24 mouse cellular contexts compared by ENCODE assay signal in genomic region chr2:161467035-161467434, GRCm38 (mm10).
DNase-seq lines count a peak whose midpoint lies in the region; ATAC-seq and TF ChIP-seq lines count a peak whose summit lies in the region.
"Had no signal": no experiment of that assay in that cellular context is flagged by ENCODE, and none has a peak within 500 bp of the region (broad histone marks: within the 10 kb centered on the region; RNA-seq: fewer than 3 reads in every experiment).

No protein-coding gene starts in this region.

- TF ChIP-seq POLR2A in limb, embryonic 14.5 days (IDR thresholded peaks at IDR 0.05; ENCODE audit: borderline replicate concordance, extremely low read depth, insufficient read depth, insufficient read length) = no peak

- no peak overlapping the region for H3K27ac ChIP-seq in kidney, embryonic 14.5 days (ENCODE audit: low read depth, low read length)
- H3K27ac ChIP-seq in embryonic facial prominence, embryonic 11.5 days (replicated peaks; ENCODE audit: low read depth, low read length) = no peak overlapping the region
- no peak overlapping the region for H3K27ac ChIP-seq in limb, embryonic 14.5 days (replicated peaks; ENCODE audit: low read depth, low read length)
- H3K27ac ChIP-seq in midbrain, embryonic 10.5 days (replicated peaks) = no peak overlapping the region
- H3K27ac ChIP-seq in forebrain, embryonic 11.5 days (ENCODE audit: low read depth, low read length) = no peak overlapping the region
- H3K27ac ChIP-seq: forebrain, embryonic 10.5 days; heart, embryonic 10.5 days; midbrain, embryonic 15.5 days; neural tube, embryonic 13.5 days had no signal

- DNase-seq in kidney, adult 18-20 months = no peak
- DNase-seq in embryo, embryonic 10 days (ENCODE audit: low spot score) = peak; percentile 64
- peak; percentile 89 for DNase-seq in embryonic facial prominence, embryonic 11.5 days (ENCODE audit: low spot score)
- DNase-seq in limb, embryonic 14.5 days (ENCODE audit: low spot score) = peak; percentile 30
- DNase-seq in midbrain, embryonic 10.5 days (ENCODE audit: low spot score) = no peak
- no peak for DNase-seq in forebrain, embryonic 11.5 days (ENCODE audit: low spot score)
- DNase-seq: adrenal gland, postnatal 36 days; cerebellum, adult 9-11 months; kidney, adult 8-10 months; kidney, postnatal 4 days; layer of hippocampus, adult 9-11 months; left cerebral cortex, postnatal 4 days; liver, postnatal 0 days; lung, postnatal 14 days had no signal

- H3K4me1 ChIP-seq in kidney, embryonic 14.5 days (ENCODE audit: control insufficient read depth, insufficient read depth, low read length) = no peaks in the 10 kb centered on the region
- no peaks in the 10 kb centered on the region for H3K4me1 ChIP-seq in embryonic facial prominence, embryonic 11.5 days (ENCODE audit: control insufficient read depth, insufficient read depth, low read length)
- no peaks in the 10 kb centered on the region for H3K4me1 ChIP-seq in limb, embryonic 14.5 days (ENCODE audit: control insufficient read depth, insufficient read depth, low read length)
- no peaks in the 10 kb centered on the region for H3K4me1 ChIP-seq in midbrain, embryonic 10.5 days
- no peaks in the 10 kb centered on the region for H3K4me1 ChIP-seq in forebrain, embryonic 11.5 days (replicated peaks; ENCODE audit: control insufficient read depth, insufficient read depth, low read length)
- H3K4me1 ChIP-seq: forebrain, embryonic 10.5 days; heart, embryonic 10.5 days; megakaryocyte, embryonic 14.5 days; midbrain, embryonic 15.5 days; neural tube, embryonic 13.5 days had no signal

- H3K27me3 ChIP-seq in kidney, embryonic 14.5 days (ENCODE audit: control insufficient read depth, insufficient read depth, low read length) = no peaks in the 10 kb centered on the region
- no peaks in the 10 kb centered on the region for H3K27me3 ChIP-seq in embryonic facial prominence, embryonic 11.5 days (ENCODE audit: control insufficient read depth, insufficient read depth, low read length)
- H3K27me3 ChIP-seq in limb, embryonic 14.5 days (ENCODE audit: control insufficient read depth, insufficient read depth, low read length) = no peaks in the 10 kb centered on the region
- no peaks in the 10 kb centered on the region for H3K27me3 ChIP-seq in midbrain, embryonic 10.5 days (ENCODE audit: low read depth, poor library complexity, severe bottlenecking)
- H3K27me3 ChIP-seq in forebrain, embryonic 11.5 days (ENCODE audit: control insufficient read depth, insufficient read depth, low read length) = no peaks in the 10 kb centered on the region
- H3K27me3 ChIP-seq: megakaryocyte, embryonic 14.5 days; midbrain, embryonic 15.5 days; neural tube, embryonic 13.5 days had no signal

- H3K9me3 ChIP-seq in kidney, embryonic 14.5 days (ENCODE audit: control insufficient read depth, low read length) = no peaks in the 10 kb centered on the region
- H3K9me3 ChIP-seq in embryonic facial prominence, embryonic 11.5 days (replicated peaks; ENCODE audit: control insufficient read depth, low read length) = no peaks in the 10 kb centered on the region
- no peaks in the 10 kb centered on the region for H3K9me3 ChIP-seq in limb, embryonic 14.5 days (ENCODE audit: control insufficient read depth, low read length)
- no peaks in the 10 kb centered on the region for H3K9me3 ChIP-seq in midbrain, embryonic 10.5 days (replicated peaks)
- H3K9me3 ChIP-seq in forebrain, embryonic 11.5 days (ENCODE audit: control insufficient read depth, low read length) = no peaks in the 10 kb centered on the region
- H3K9me3 ChIP-seq: forebrain, embryonic 10.5 days; heart, embryonic 10.5 days; midbrain, embryonic 15.5 days; neural tube, embryonic 13.5 days had no signal

- H3K36me3 ChIP-seq in kidney, embryonic 14.5 days (ENCODE audit: control insufficient read depth, insufficient read depth, low read length) = no peaks in the 10 kb centered on the region
- H3K36me3 ChIP-seq in embryonic facial prominence, embryonic 11.5 days (replicated peaks; ENCODE audit: control insufficient read depth, insufficient read depth, low read depth, low read length) = no peaks in the 10 kb centered on the region
- no peaks in the 10 kb centered on the region for H3K36me3 ChIP-seq in limb, embryonic 14.5 days (ENCODE audit: control insufficient read depth, insufficient read depth, low read length)
- no peaks in the 10 kb centered on the region for H3K36me3 ChIP-seq in midbrain, embryonic 10.5 days
- no peaks in the 10 kb centered on the region for H3K36me3 ChIP-seq in forebrain, embryonic 11.5 days (ENCODE audit: control insufficient read depth, insufficient read depth, low read length)
- H3K36me3 ChIP-seq: forebrain, embryonic 10.5 days; heart, embryonic 10.5 days; midbrain, embryonic 15.5 days; neural tube, embryonic 13.5 days had no signal

- no peak overlapping the region for H3K4me2 ChIP-seq in kidney, embryonic 14.5 days (replicated peaks; ENCODE audit: low read depth, low read length)
- H3K4me2 ChIP-seq in embryonic facial prominence, embryonic 11.5 days (ENCODE audit: low read depth, low read length) = no peak overlapping the region
- no peak overlapping the region for H3K4me2 ChIP-seq in limb, embryonic 14.5 days (replicated peaks; ENCODE audit: low read depth, low read length, severe bottlenecking)
- no peak overlapping the region for H3K4me2 ChIP-seq in forebrain, embryonic 11.5 days (ENCODE audit: low read depth, low read length, severe bottlenecking)
- H3K4me2 ChIP-seq: liver, embryonic 11.5 days; midbrain, embryonic 15.5 days; neural tube, embryonic 13.5 days had no signal

- no peak overlapping the region for H3K9ac ChIP-seq in kidney, embryonic 14.5 days (ENCODE audit: low read depth, low read length)
- no peak overlapping the region for H3K9ac ChIP-seq in embryonic facial prominence, embryonic 11.5 days (replicated peaks; ENCODE audit: low read length)
- H3K9ac ChIP-seq in limb, embryonic 14.5 days (ENCODE audit: low read depth, low read length, severe bottlenecking) = no peak overlapping the region
- H3K9ac ChIP-seq in forebrain, embryonic 11.5 days (ENCODE audit: low read length) = no peak overlapping the region
- H3K9ac ChIP-seq: liver, postnatal 0 days; midbrain, embryonic 15.5 days; neural tube, embryonic 13.5 days had no signal

- 41% methylated on average over 1 of the region's 1 CpGs for WGBS in kidney, embryonic 14.5 days
- WGBS in embryonic facial prominence, embryonic 11.5 days = 29% methylated on average over 1 of the region's 1 CpGs
- 14% methylated on average over 1 of the region's 1 CpGs for WGBS in limb, embryonic 14.5 days
- WGBS in midbrain, embryonic 10.5 days = 74% methylated on average over 1 of the region's 1 CpGs
- 81% methylated on average over 1 of the region's 1 CpGs for WGBS in forebrain, embryonic 11.5 days

- H3K4me3 ChIP-seq in kidney, embryonic 14.5 days (ENCODE audit: low read length) = no peak overlapping the region
- no peak overlapping the region for H3K4me3 ChIP-seq in embryonic facial prominence, embryonic 11.5 days (ENCODE audit: low read depth, low read length)
- no peak overlapping the region for H3K4me3 ChIP-seq in limb, embryonic 14.5 days (replicated peaks; ENCODE audit: low read length)
- no peak overlapping the region for H3K4me3 ChIP-seq in midbrain, embryonic 10.5 days
- H3K4me3 ChIP-seq in forebrain, embryonic 11.5 days (ENCODE audit: low read depth, low read length) = no peak overlapping the region
- H3K4me3 ChIP-seq: forebrain, embryonic 10.5 days; heart, embryonic 10.5 days; megakaryocyte, embryonic 14.5 days; midbrain, embryonic 15.5 days; myocyte; neural tube, embryonic 13.5 days had no signal

- ATAC-seq in kidney, embryonic 14.5 days (ENCODE audit: low FRiP score, low TSS enrichment) = peak; percentile 72; the same call in 1 of the 2 replicates
- ATAC-seq in embryonic facial prominence, embryonic 11.5 days (replicated peaks; ENCODE audit: insufficient number of reproducible peaks, low FRiP score, low TSS enrichment, low read depth) = no peak; the same call in 1 of the 2 replicates
- no peak for ATAC-seq in limb, embryonic 14.5 days (ENCODE audit: low FRiP score, low read depth)
- ATAC-seq in forebrain, embryonic 11.5 days (replicated peaks; ENCODE audit: low FRiP score) = no peak
- ATAC-seq: CD4-positive, CD25-positive, alpha-beta regulatory T cell, adult 4 months; inflammation-experienced regulatory T-cells, adult 6 months; liver, postnatal 0 days; midbrain, embryonic 15.5 days had no signal

Comparison
In these comparisons a context has a peak if more than half of its experiments do, and no peak if none do; other contexts are left out.
1. DNase-seq: peak in embryo, embryonic 10 days (single experiment), embryonic facial prominence, embryonic 11.5 days (single experiment) and limb, embryonic 14.5 days (single experiment); none in kidney, adult 18-20 months (single experiment), midbrain, embryonic 10.5 days (single experiment) and forebrain, embryonic 11.5 days (single experiment).